Mouse (Mus musculus): Measurements from ENCODE around the gene Fam114a2.

Gene Fam114a2

GRCm38 (mm10) chr11:57519304-57519703, 887 bp upstream of the Fam114a2 start:
- in situ Hi-C loops (cut with MboI): no loop called here

- in situ Hi-C loops (cut with MboI): no loop called here
These were observed 333 bp upstream of the Fam114a2 start for GRCm38 (mm10) chr11:57518751-57519148.

- in situ Hi-C loops (cut with MboI): no loop called here
These were observed 1.4 kb downstream of the Fam114a2 start for GRCm38 (mm10) chr11:57516946-57517441.

GRCm38 (mm10) chr11:57515218-57515617, 3.2 kb downstream of the Fam114a2 start:
- in situ Hi-C loops (cut with MboI): no loop called here

- in situ Hi-C loops (cut with MboI): no loop called here
These were observed 11.5 kb downstream of the Fam114a2 start for GRCm38 (mm10) chr11:57506899-57507298.

- in situ Hi-C loops (cut with MboI): no loop called here
These were observed 15.3 kb downstream of the Fam114a2 start for GRCm38 (mm10) chr11:57503155-57503554.

- in situ Hi-C loops (cut with MboI): no loop called here
These were observed 20.2 kb downstream of the Fam114a2 start for GRCm38 (mm10) chr11:57498215-57498614.

GRCm38 (mm10) chr11:57497701-57498100, 20.7 kb downstream of the Fam114a2 start:
- in situ Hi-C loops (cut with MboI): no loop called here

- in situ Hi-C loops (cut with MboI): no loop called here
These were observed 21.9 kb downstream of the Fam114a2 start for GRCm38 (mm10) chr11:57496462-57497039.

GRCm38 (mm10) chr11:57488436-57488835, 30.0 kb downstream of the Fam114a2 start:
- in situ Hi-C loops (cut with MboI): no loop called here

- in situ Hi-C loops (cut with MboI): no loop called here
These were observed 40.3 kb downstream of the Fam114a2 start for GRCm38 (mm10) chr11:57478077-57478476.

GRCm38 (mm10) chr11:57475119-57475518, 43.3 kb downstream of the Fam114a2 start:
- in situ Hi-C loops (cut with MboI): no loop called here

GRCm38 (mm10) chr11:57474296-57474941, 44.0 kb downstream of the Fam114a2 start:
- in situ Hi-C loops (cut with MboI): loop anchor here (25.0 kb wide), 1 partner anchor 1337 kb away; no protein-coding TSS in a partner anchor

- in situ Hi-C loops (cut with MboI): loop anchor here (25.0 kb wide), 1 partner anchor 1334 kb away; no protein-coding TSS in a partner anchor
These were observed 47.4 kb downstream of the Fam114a2 start for GRCm38 (mm10) chr11:57470979-57471378.

GRCm38 (mm10) chr11:57470056-57470455, 48.4 kb downstream of the Fam114a2 start:
- in situ Hi-C loops (cut with MboI): loop anchor here (25.0 kb wide), 1 partner anchor 1333 kb away; no protein-coding TSS in a partner anchor

- in situ Hi-C loops (cut with MboI): loop anchor here (25.0 kb wide), 1 partner anchor 1331 kb away; no protein-coding TSS in a partner anchor
These were observed 49.7 kb downstream of the Fam114a2 start for GRCm38 (mm10) chr11:57468706-57469105.

GRCm38 (mm10) chr11:57467159-57468110, 51.0 kb downstream of the Fam114a2 start:
- in situ Hi-C loops (cut with MboI): loop anchor here (25.0 kb wide), 1 partner anchor 1330 kb away; no protein-coding TSS in a partner anchor

GRCm38 (mm10) chr11:57465844-57466243, 52.6 kb downstream of the Fam114a2 start:
- in situ Hi-C loops (cut with MboI): loop anchor here (25.0 kb wide), 1 partner anchor 1329 kb away; no protein-coding TSS in a partner anchor

- in situ Hi-C loops (cut with MboI): loop anchor here (25.0 kb wide), 1 partner anchor 1328 kb away; no protein-coding TSS in a partner anchor
These were observed 53.4 kb downstream of the Fam114a2 start for GRCm38 (mm10) chr11:57465025-57465424.

- in situ Hi-C loops (cut with MboI): loop anchor here (25.0 kb wide), 1 partner anchor 1322 kb away; no protein-coding TSS in a partner anchor
These were observed 58.7 kb downstream of the Fam114a2 start for GRCm38 (mm10) chr11:57459759-57460158.

- in situ Hi-C loops (cut with MboI): loop anchor here (25.0 kb wide), 1 partner anchor 1317 kb away; no protein-coding TSS in a partner anchor
These were observed 64.0 kb downstream of the Fam114a2 start for GRCm38 (mm10) chr11:57454421-57454820.

Measured in mature B cell (primary cell).